Mouse (Mus musculus) forebrain, embryonic 16.5 days (tissue): ENCODE data around the gene Fut7. TPM values are rescaled to one million over a fixed set of nuclear protein-coding genes. Genes with fewer than 3 reads are reported as not detected.
A peak's percentile ranks its signal among the peaks of the same experiment; 100 is the strongest.

Experiments used
- ATAC-seq: fragments of 200-750 bp; cut with Nextera tagmentation; 2 replicates; pipeline ENCODE4 v1.8.0; 2017; ENCODE audit warnings: mild to moderate bottlenecking, moderate library complexity
- H3K27ac ChIP-seq: fragments of 300-500 bp; sonication (generic); 2 replicates; pipeline ENCODE4 v1.5.1; 2014; ENCODE audit warnings: low read length, control low read depth
- H3K27me3 ChIP-seq: fragments of 300-500 bp; sonication (generic); replicated peaks from 2 replicates; pipeline ENCODE4 v1.6.1; 2014; ENCODE audit warnings: low read length; ENCODE audit not compliant: control insufficient read depth, insufficient read depth
- H3K36me3 ChIP-seq: fragments of 300-500 bp; sonication (generic); 2 replicates; pipeline ENCODE4 v1.6.1; 2014; ENCODE audit not compliant: control insufficient read depth, insufficient read depth
- H3K4me1 ChIP-seq: fragments of 300-500 bp; sonication (generic); replicated peaks from 2 replicates; pipeline ENCODE4 v1.6.1; 2014; ENCODE audit warnings: low read length; ENCODE audit not compliant: control insufficient read depth, insufficient read depth
- H3K4me2 ChIP-seq: fragments of 300-500 bp; sonication (generic); 2 replicates; pipeline ENCODE4 v1.6.1; 2014; ENCODE audit warnings: mild to moderate bottlenecking, low read length, control low read depth
- H3K4me3 ChIP-seq: fragments of 300-500 bp; sonication (generic); replicated peaks from 2 replicates; pipeline ENCODE4 v1.5.1; 2014; ENCODE audit warnings: mild to moderate bottlenecking, low read length, control low read depth
- H3K9ac ChIP-seq: fragments of 300-500 bp; sonication (generic); replicated peaks from 2 replicates; pipeline ENCODE4 v1.6.1; 2014; ENCODE audit warnings: low read depth, low read length, control low read depth
- H3K9me3 ChIP-seq: fragments of 300-500 bp; sonication (generic); 2 replicates; pipeline ENCODE4 v1.6.1; 2016; ENCODE audit warnings: low read length; ENCODE audit not compliant: control insufficient read depth
- WGBS: fragments of 180-500 bp; shearing (Covaris S2); extraction: QIAGEN DNeasy Blood & Tissue Kit; methylation state at CpG from one replicate; pipeline ENCODE4 v1.1.7; 2014; 5-methylcytosine and 5-hydroxymethylcytosine counted together
- polyA plus RNA-seq: library from polyadenylated mRNA; unstranded; fragments of >200 nt; fragmentation: Nextera tagmentation; extraction: Ambion mirVana; gene quantifications from 2 replicates; pipeline ENCODE4 v1.2.1, GENCODE M21; 2015

Gene Fut7
- polyA plus RNA-seq, 1 experiment from 2014 or later: not detected

GRCm38 (mm10) chr2:25450853-25451647 is 28.0 kb downstream of the Fut7 start:
- Histone ChIP-seq H3K4me2 (no peak overlapping the region), H3K27me3 (no peaks in the 10 kb centered on the region), H3K4me3 (no peak overlapping the region), H3K36me3 (no peaks in the 10 kb centered on the region), H3K9me3 (no peaks in the 10 kb centered on the region), H3K4me1 (no peaks in the 10 kb centered on the region), H3K27ac (no peak overlapping the region), H3K9ac (no peak overlapping the region)
- 92% methylated on average over 8 of the region's 8 CpGs for WGBS
- ATAC-seq: no peak

DNA sequence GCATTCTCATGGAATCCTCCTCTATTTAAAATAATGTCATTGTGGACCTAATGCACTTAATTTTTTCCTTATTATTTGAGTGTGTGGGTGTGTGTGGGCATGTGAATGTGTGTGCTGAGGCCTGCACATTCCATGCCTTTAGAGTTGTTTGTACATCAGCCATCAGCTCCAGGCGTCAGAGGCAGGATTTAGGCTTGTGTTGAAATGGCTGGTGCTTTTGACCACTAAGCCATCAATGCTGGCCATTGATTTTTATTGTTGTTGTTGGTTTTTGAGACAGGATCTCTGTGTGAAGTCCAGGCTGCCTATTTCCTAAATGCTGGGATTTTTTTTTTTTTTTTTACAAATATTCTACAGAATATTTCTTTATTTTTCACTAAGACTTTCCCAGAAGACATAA is 29.9 kb downstream of the Fut7 start:
- 31% methylated on average over 1 of the region's 1 CpGs for WGBS

DNA sequence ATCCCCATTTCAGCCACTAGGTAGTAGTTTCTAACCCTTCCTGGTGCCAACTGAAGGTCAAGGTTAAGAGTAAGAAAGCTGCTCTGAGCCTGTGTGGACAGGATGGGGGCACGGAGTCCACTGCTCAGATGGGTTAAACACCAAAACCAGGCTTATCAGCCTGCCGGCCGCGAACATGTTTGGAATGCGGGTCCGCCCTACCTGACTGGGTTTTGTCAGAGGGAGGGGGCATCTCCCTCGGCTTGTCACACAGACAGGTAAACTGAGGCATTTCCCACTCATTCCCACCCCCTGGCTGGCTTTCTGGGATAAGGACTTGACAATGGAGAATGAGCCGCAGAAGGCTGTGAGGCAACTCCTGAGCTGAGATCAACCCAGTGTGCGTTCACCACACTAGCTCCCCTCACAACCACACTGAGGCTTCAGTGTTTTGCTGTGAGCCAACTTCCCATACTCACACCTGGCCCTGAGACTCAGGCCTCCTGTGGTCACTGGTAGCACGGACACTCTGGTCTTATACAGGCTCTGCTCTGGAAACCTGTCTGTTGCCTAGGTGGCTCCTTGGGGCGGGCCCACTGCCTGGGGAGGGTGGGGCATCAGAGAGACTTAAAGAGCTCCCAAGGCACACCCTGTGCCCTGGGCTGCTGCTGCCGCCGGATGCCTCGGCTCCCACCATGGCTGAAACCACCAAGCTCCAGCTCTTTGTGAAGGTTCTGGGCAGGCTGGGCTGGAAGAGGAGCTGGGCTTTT is 33.3 kb downstream of the Fut7 start, which contains the start of gene Clic3:
Gene Clic3, plus strand, starts transcription at position 634 of the 749 bp plus-strand sequence.
- no peak within 1 kb of the TSS for H3K27ac ChIP-seq
- H3K27me3 ChIP-seq: no peaks in the 10 kb centered on the region
- H3K9me3 ChIP-seq: no peaks in the 10 kb centered on the region
- H3K4me1 ChIP-seq: peaks cover 20% of the 10 kb centered on the region
- H3K4me2 ChIP-seq: no peak within 1 kb of the TSS
- no peak within 1 kb of the TSS for H3K9ac ChIP-seq
- peaks cover 4% of the 10 kb centered on the region; the same call in 1 of the 2 replicates for H3K36me3 ChIP-seq
- H3K4me3 ChIP-seq: no peak within 1 kb of the TSS
- WGBS: 64% methylated on average over 14 of the region's 14 CpGs
- no peak for ATAC-seq

More for the DNA sequence above, 29.9 kb downstream of the Fut7 start:
- H3K9me3 ChIP-seq: no peaks in the 10 kb centered on the region
- ATAC-seq: no peak
- peaks cover under 1% of the 10 kb centered on the region; the same call in 1 of the 2 replicates for H3K36me3 ChIP-seq
- no peaks in the 10 kb centered on the region for H3K4me1 ChIP-seq
- no peak overlapping the region for H3K4me2 ChIP-seq
- H3K9ac ChIP-seq: no peak overlapping the region
- no peak overlapping the region for H3K27ac ChIP-seq
- H3K27me3 ChIP-seq: no peaks in the 10 kb centered on the region
- H3K4me3 ChIP-seq: no peak overlapping the region

DNA sequence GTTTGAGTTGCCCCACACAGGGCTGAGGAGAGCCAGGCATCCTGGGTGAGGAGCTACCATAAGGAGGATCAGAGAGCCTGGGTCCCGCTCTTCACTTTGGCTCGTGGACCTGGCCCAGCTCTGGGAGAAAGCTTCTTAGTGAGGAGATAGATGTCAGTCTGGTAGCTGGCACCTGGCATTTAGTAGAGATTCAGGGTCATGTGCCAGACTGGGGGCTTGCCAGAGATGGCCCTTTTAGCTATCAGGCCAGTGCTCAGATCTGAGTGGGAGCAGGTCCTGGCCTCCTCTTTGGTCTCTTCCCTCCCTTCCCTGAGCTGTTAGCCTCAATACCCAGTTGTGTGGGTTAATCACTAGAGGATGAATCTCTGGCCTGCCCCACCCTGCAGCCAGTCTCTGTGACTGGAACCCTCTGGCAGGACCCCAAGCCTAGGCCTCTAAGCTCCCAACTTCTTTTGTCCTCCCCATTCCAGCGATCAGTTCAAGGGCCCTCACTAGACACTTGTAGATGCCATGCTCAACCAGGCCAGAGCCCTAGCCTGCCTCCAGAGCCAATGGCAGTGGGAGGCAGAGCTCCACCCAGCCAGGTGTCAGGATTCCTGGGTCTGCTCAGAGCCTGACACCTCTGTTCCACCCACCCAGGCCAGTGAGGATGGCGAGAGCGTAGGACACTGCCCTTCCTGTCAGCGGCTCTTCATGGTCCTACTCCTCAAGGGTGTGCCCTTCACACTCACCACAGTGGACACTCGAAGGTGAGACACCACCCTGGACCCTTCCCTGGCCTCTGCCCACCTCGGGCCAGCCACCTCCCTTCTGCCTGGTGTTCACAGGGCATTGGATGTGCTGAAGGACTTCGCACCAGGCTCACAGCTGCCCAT is 34.2 kb downstream of the Fut7 start:
- H3K4me2 ChIP-seq: no peak overlapping the region
- no peak overlapping the region for H3K4me3 ChIP-seq
- peaks cover 4% of the 10 kb centered on the region; the same call in 1 of the 2 replicates for H3K36me3 ChIP-seq
- H3K27me3 ChIP-seq: no peaks in the 10 kb centered on the region
- no peak overlapping the region for H3K27ac ChIP-seq
- H3K9me3 ChIP-seq: no peaks in the 10 kb centered on the region
- no peak overlapping the region for H3K9ac ChIP-seq
- WGBS: 85% methylated on average over 9 of the region's 9 CpGs
- H3K4me1 ChIP-seq: peaks cover 20% of the 10 kb centered on the region
- ATAC-seq: no peak

DNA sequence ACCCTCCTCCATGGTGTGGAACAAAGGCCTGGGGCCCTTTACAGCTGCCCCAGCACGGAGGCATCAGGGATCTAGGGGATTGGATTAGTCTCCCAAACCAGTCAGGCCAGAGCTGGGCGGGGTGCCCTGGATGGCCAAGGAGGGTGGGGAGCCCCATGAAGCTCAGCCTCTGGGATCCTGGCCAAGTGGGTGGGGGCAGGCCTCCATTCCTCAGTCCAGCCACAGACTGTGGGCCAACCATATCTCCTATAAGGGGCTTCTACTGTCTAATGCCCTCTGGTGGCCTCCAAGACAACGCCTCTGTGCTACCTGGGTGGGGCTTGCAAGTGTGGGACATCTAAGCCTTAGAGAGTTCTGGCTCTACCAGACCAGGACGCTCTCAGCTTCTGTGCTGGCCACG is 35.8 kb downstream of the Fut7 start:
- peaks cover 4% of the 10 kb centered on the region; the same call in 1 of the 2 replicates for H3K36me3 ChIP-seq
- 77% methylated on average over 5 of the region's 5 CpGs for WGBS
- H3K27me3 ChIP-seq: no peaks in the 10 kb centered on the region
- no peaks in the 10 kb centered on the region for H3K9me3 ChIP-seq
- H3K4me3 ChIP-seq: no peak overlapping the region
- no peak overlapping the region for H3K27ac ChIP-seq
- H3K9ac ChIP-seq: no peak overlapping the region
- H3K4me2 ChIP-seq: no peak overlapping the region
- ATAC-seq: no peak
- peaks cover 20% of the 10 kb centered on the region for H3K4me1 ChIP-seq

GRCm38 (mm10) chr2:25460135-25460534 is 37.1 kb downstream of the Fut7 start:
- Histone ChIP-seq H3K9me3 (no peaks in the 10 kb centered on the region), H3K27ac (peak overlapping the region; percentile 92), H3K4me1 (peaks cover 20% of the 10 kb centered on the region), H3K4me3 (peak overlapping the region; percentile 51), H3K36me3 (peaks cover 4% of the 10 kb centered on the region; the same call in 1 of the 2 replicates), H3K27me3 (no peaks in the 10 kb centered on the region), H3K9ac (peak overlapping the region; percentile 73), H3K4me2 (peak overlapping the region; percentile 94)
- peak; percentile 13 for ATAC-seq
- 29% methylated on average over 5 of the region's 5 CpGs for WGBS

DNA sequence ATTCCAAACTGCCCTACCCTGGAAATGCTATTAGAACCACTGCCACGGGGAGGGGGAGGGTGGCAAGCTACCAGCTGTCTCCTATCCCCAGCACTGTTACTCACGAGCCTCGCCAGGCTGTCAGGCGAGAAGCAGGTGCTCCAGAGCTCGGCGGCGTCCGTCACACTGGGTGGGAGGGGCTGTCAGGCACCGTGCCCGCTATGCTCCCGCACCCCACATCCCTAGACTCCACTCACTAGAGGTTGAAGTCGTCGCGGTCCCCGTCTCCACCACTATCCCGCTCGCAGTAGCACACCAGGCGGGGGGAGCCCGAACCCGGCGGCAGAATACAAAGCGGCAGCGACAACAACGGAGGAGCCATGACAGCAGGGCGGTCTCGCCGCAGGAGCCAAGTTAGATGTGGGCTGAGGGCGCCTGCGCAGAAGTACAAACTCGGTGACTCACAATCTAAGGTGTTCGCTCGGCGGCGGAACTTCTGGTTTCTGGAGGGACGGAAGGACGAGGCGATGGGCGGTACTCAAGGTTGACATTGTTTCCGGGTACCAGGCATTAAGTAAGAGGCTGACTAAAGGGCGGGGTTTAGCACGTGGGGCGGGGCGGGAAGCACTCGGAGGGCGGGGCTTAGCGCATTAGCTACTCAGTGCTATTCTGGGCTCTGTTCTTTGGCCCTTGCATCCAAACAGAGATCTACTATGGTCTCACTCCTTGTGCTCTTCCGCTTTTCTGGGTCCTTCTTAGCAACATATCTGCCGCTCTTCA is 37.7 kb downstream of the Fut7 start, which contains the start of gene Paxx:
Gene Paxx, minus strand, starts transcription at position 544 of the 759 bp plus-strand sequence.
- Histone ChIP-seq H3K4me2 (peak within 1 kb of the TSS; percentile 94), H3K9me3 (no peaks in the 10 kb centered on the region), H3K36me3 (peaks cover 4% of the 10 kb centered on the region; the same call in 1 of the 2 replicates), H3K4me1 (peaks cover 20% of the 10 kb centered on the region), H3K4me3 (peak within 1 kb of the TSS; percentile 51), H3K27ac (peak within 1 kb of the TSS; percentile 92), H3K9ac (peak within 1 kb of the TSS; percentile 73), H3K27me3 (no peaks in the 10 kb centered on the region)
- ATAC-seq: peak; percentile 89
- WGBS: under 1% methylated on average over 48 of the region's 48 CpGs

DNA sequence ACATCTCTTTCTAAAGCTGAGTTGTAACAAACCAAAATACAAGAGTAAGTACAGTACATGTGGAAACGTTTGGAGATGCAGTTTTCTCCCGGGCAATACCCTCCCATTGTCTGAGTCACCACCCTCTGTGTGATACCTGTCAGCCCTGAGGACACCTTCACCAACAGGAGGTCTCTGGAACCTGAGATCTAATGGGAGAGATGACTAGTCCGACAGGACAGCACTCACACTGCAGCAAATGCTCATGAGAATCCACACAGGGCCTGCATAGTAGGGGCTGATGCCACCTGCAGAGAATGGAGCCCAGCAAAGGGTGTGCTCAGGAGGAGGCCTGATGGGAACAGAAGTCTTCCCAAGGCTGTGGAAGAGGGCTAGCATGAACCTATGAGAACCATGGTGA is 38.3 kb downstream of the Fut7 start:
- peaks cover 4% of the 10 kb centered on the region; the same call in 1 of the 2 replicates for H3K36me3 ChIP-seq
- peak; percentile 3; the same call in 1 of the 2 replicates for ATAC-seq
- peak overlapping the region; percentile 73 for H3K9ac ChIP-seq
- H3K27ac ChIP-seq: peak overlapping the region; percentile 92
- H3K4me1 ChIP-seq: peaks cover 20% of the 10 kb centered on the region
- H3K4me3 ChIP-seq: peak overlapping the region; percentile 51
- 22% methylated on average over 3 of the region's 3 CpGs for WGBS
- H3K4me2 ChIP-seq: peak overlapping the region; percentile 94
- H3K9me3 ChIP-seq: no peaks in the 10 kb centered on the region
- no peaks in the 10 kb centered on the region for H3K27me3 ChIP-seq
